Mouse (Mus musculus): ENCODE results near the gene Kirrel2.
"Not testable (repeated sequence)": the region's sequence is repeated elsewhere in the genome, so short reads cannot be mapped to it uniquely, and the experiment has no call there.

Gene Kirrel2

DNA sequence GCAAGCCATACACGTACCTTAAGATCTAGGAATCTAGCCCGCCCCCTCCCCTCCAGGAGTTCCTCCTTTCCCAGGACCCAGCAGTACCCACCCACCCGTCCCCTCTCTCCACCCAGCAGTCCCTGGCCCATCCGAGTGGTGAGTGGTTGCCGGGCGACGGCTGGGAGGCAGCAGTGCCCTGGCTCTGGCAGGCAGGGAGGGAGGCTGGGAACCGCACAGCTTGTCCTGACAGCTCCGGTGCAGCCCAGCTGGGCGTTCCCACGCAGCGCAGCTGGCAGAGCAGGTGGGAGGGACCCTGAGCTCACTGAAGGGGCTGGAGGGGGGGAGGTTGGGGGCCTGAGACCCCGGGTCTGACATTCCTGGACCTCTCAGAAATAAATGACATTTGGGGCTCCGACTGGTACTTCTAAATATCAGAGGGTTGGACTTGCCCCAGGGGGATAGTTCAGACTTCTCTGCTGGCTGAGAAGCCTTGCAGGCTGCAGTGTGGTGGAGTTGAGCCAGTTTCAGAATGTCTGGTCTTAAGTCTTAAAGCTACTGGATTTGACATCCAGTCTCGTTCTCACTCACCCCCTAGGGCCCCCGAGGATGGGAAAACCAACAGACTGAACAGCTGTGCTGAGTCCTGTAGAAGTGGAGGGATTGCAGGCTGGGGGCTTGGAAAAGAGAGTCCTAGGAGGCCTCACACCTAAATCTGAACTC is at the start of gene Kirrel2, which contains the start of gene Nphs1:
Gene Kirrel2 (minus strand): TSS at position 62 of the 702 bp plus-strand sequence.
Gene Nphs1 (plus strand): TSS at position 687 of the 702 bp plus-strand sequence.
- no peak for DNase-seq (ENCODE audit: extremely low read depth, low read depth, low spot score)

- not testable (repeated sequence) for DNase-seq (ENCODE audit: extremely low read depth, low read depth, low spot score)
Measured at GRCm38 (mm10) chr7:30501159-30501558, 43.7 kb upstream of the Kirrel2 start.

GRCm38 (mm10) chr7:30495506-30496042 is 38.1 kb upstream of the Kirrel2 start:
- not testable (repeated sequence) for DNase-seq (ENCODE audit: extremely low read depth, low read depth, low spot score)

DNA sequence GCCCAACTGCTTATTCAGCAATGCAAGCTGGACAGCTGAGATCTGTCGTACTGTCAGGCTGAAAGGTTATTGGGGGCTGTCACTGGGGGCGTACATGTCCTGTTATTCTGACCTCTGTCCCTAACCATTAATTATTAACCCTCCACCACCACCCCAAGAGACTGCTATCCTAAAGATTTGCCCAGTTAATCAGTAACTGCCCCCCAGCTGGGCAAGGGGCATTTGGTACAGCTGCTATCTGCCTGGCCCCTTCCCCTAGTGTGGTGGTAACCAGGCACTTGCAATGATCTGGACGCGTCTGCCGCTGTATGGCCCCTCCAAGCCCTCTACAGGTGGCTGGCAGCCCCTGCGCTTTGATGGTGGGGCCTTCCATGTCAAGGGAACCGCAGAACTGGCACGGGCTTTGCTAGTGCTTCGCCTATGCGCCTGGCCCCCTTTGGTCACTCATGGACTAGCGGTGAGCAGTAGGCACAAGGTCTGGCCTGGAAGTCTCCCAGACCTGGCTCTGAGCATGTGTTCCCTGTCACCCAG is 36.0 kb upstream of the Kirrel2 start, which contains the start of gene Prodh2:
Gene Prodh2 (plus strand): TSS at position 222 of the 531 bp plus-strand sequence.
- no peak for DNase-seq (ENCODE audit: extremely low read depth, low read depth, low spot score)

DNA sequence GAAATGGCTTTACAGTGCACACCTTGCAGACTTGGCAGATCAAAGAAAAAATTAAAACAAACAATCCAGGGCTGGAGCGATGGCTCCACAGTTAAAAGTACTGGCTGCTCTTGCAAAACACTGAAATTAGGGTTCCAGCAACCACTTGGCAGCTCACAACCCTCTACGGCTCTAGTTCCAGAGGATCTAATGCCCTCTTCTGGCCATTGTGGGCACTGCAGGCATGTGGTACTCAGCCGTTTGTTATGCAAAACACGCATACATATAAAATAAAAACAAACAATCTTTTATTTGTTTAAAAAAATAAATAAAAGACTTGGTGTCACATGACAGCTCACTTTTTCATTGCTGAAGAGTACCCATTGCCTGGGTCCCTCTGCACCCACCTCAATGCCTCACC is 35.3 kb upstream of the Kirrel2 start:
- DNase-seq (ENCODE audit: extremely low read depth, low read depth, low spot score): no peak

- no peak for DNase-seq (ENCODE audit: extremely low read depth, low read depth, low spot score)
Measured at GRCm38 (mm10) chr7:30490957-30491307, 33.4 kb upstream of the Kirrel2 start.

GRCm38 (mm10) chr7:30490251-30490956 is 32.9 kb upstream of the Kirrel2 start:
- no peak for DNase-seq (ENCODE audit: extremely low read depth, low read depth, low spot score)

- DNase-seq (ENCODE audit: extremely low read depth, low read depth, low spot score): no peak
Measured at GRCm38 (mm10) chr7:30484250-30484649, 26.8 kb upstream of the Kirrel2 start.

DNA sequence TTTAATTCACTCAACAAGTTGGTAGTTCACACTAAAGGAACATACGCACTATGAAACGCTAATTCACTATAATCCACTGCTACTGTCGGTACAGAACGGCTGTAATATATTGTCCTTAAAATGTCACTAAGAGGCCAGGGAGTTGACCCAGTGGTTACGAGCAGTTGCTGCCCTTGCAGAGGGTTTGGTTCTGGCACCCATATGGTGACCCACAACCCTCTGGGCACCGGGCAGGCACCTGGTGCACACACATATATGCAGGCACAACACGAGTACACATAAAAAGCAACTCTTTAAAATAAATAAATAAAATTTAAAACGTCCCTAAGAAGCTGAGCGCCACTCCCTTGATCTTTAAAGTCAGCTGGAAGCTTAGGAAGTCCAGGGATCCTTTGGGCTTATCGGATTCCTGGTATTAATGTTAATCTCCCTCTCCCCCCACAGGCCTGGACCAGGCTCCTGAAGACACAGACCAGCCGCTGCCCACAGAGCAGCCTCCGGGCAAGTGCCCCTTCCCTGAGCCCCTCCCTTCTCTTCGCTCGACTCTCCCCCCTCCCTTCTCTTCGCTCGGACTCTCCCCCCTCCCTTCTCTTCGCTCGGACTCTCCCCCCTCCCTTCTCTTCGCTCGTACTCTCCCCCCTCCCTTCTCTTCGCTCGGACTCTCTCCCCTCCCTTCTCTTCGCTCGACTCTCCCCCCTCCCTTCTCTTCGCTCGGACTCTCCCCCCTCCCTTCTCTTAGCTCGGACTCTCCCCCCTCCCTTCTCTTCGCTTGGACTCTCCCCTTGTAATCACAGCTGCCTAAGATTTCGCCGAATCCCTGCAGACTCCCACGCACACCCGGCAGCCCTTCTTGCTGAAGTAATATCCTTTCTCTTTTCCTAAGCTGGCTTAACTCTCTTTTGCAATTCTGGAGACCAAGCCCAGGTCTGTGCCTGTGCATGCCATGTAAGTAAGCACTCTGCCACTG is 20.2 kb upstream of the Kirrel2 start:
- peak; percentile 76 for DNase-seq (ENCODE audit: extremely low read depth, low read depth, low spot score)

DNA sequence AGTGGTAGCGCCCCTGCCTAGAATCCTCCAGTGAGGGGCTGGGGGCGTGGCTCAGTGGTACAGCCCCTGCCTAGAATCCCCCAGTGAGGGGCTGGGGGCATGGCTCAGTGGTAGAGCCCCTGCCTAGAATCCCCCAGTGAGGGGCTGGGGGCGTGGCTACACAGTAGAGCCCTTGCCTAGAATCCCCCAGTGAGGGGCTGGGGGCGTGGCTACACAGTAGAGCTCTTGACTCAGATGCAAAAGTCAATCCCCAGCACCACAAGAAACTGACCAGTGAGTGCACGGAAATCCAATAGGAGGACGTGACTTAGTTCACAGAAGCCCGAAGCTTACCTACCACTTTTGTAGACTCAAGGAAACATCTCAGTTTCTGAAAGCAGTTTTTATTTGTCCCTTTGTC is 18.6 kb upstream of the Kirrel2 start:
- not testable (repeated sequence) for DNase-seq (ENCODE audit: extremely low read depth, low read depth, low spot score)

DNA sequence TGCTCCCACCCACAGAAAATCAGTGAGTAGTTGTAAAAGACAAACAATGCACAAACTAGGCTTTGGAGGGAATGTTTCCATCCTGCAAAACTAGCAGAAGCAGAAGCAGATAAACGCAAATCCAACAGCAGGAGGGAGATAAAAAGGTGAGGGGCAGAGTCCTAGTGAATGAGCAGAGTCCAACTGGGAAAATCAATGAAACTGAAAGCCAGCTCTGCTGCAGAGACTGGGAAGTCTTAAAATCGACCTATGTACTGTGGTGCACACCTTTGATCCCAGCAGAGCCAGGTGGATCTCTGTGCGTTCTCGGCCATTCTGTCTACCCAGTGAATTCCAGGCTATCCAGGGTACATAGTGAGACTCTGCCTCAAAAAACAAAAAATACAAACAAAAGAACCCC is 17.5 kb upstream of the Kirrel2 start:
- DNase-seq (ENCODE audit: extremely low read depth, low read depth, low spot score): no peak

- no peak for DNase-seq (ENCODE audit: extremely low read depth, low read depth, low spot score)
Measured at GRCm38 (mm10) chr7:30472411-30472810, 14.9 kb upstream of the Kirrel2 start.

DNA sequence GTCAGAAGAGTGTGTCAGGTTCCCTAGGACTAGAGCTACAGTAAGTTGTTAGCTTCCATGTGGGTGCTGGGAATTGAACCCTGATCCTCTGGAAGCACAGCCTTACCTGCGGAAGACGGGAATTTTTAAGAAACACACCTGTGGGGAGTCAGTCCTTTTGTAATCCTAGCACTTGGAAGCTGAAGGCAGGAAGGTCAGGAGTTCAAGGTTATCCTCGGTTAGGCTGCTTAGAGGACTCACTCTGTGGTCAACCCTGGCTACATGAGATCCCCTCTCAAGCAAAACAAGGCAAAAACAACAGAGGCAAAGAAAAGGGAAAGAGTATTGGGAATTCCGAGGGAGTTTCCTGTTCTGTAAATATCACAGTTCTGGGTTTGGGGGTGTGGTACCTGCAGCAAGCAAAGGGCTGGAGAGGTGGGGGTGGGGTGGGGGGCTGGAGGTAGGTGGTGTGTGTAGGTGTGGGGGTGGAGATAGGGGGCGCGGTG is 7.4 kb upstream of the Kirrel2 start:
- DNase-seq (ENCODE audit: extremely low read depth, low read depth, low spot score): no peak

DNA sequence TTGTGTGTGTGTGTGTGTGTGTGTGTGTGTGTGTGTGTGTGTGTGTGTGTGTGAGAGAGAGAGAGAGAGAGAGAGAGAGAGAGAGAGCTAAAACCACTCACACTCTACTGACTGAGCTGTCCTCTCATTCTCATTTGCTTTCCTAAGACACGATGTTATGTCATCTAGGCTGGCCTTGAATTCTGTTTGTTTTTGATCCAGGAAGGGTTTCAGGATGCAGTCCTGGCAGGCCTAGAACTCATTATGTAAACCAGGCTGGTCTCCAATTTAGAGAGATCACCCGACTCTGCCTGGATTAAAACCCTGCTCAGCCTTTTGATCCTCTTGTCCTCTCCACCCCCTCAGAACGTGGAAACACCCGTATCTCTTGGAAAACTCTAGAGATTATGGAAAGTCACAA is 6.5 kb upstream of the Kirrel2 start:
- no peak for DNase-seq (ENCODE audit: extremely low read depth, low read depth, low spot score)

GRCm38 (mm10) chr7:30463568-30463967 is 6.1 kb upstream of the Kirrel2 start:
- no peak for DNase-seq (ENCODE audit: extremely low read depth, low read depth, low spot score)

GRCm38 (mm10) chr7:30459484-30459883 is 2.0 kb upstream of the Kirrel2 start:
- no peak for DNase-seq (ENCODE audit: extremely low read depth, low read depth, low spot score)

- no peak for DNase-seq (ENCODE audit: extremely low read depth, low read depth, low spot score)
Measured at GRCm38 (mm10) chr7:30456911-30457628, 420 bp downstream of the Kirrel2 start.

GRCm38 (mm10) chr7:30456487-30456886 is 1.0 kb downstream of the Kirrel2 start:
- DNase-seq (ENCODE audit: extremely low read depth, low read depth, low spot score): no peak

GRCm38 (mm10) chr7:30454259-30454658 is 3.2 kb downstream of the Kirrel2 start:
- no peak for DNase-seq (ENCODE audit: extremely low read depth, low read depth, low spot score)

- DNase-seq (ENCODE audit: extremely low read depth, low read depth, low spot score): no peak
Measured at GRCm38 (mm10) chr7:30453766-30454165, 3.7 kb downstream of the Kirrel2 start.

Data from fat pad, adult 2 months (tissue).